Mouse (Mus musculus) urinary bladder, adult 2 months (tissue): ENCODE data around the gene 1110008P14Rik. TPM values are rescaled to one million over a fixed set of nuclear protein-coding genes. Genes with fewer than 3 reads are reported as not detected.

Experiments
- DNase-seq: peaks from one replicate; pipeline ENCODE4 v3.0.0; 2022; ENCODE audit warnings: low spot score
- polyA plus RNA-seq: library from polyadenylated mRNA; depleted of rRNA; stranded (reverse); fragments of >200 nt; gene quantifications from 2 replicates; pipeline ENCODE4 v1.2.3, GENCODE M21; 2012; rRNA removed

The 1110008P14Rik gene
- polyA plus RNA-seq, 1 experiment = 129 TPM

DNA sequence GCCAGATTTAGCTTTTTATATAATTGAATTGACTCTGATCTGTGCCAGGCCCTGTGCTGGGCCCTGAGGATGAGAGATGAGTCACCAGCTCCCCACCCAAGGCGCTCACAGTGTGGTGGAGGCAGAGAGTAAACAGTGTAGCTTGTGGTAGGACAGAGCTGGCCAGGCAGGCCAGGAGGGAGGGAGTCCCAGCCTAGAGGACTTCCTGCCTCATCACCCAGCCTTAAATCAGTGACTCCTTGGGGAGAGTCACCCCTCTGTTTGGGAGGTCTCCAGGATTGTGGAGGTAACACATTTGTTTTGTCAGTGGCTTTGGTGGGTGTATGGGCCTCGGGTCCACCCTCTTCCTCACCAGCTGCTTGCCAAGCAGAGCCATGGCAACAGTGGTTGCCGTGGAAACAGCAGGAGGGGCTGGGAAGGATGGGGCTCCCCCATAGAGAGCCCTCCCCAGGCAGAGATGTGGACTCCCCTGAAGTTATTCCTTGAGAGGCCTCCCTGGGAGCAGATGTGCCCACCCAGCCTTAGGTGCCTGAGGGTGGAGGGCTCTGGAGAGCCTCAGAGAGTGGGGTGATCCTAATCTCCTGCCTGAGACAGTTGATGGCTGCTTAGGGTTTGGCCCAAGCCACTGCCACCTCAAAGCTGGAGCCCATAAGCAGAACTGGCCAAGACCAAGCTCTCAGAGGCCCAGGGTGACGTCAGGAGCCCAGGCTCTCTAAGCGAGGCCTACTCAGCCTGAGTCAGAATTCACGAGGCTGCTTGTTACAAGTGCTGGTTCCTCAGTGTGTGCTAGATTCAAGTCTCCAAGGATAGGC is 39.0 kb downstream of the 1110008P14Rik start:
- DNase-seq = no peak

DNA sequence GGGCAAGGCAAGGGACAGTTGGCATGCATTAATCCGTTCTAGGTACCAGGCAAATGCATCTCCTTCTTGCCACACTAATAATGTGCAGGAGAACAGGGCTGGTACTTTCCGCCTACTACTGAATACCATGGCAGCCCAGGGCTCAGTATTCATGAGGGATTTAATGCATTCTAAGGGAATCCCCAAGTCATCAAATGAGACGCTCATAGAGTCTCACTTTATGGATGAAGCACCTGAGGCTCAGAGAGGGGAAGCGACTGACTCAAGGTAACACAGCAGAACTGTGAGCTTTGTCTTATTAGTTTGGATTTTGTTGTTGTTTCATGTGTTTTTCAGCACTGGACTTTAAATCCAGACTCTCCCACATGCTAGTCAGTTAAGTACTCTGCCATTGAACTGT is 39.7 kb downstream of the 1110008P14Rik start:
- DNase-seq = no peak

DNA sequence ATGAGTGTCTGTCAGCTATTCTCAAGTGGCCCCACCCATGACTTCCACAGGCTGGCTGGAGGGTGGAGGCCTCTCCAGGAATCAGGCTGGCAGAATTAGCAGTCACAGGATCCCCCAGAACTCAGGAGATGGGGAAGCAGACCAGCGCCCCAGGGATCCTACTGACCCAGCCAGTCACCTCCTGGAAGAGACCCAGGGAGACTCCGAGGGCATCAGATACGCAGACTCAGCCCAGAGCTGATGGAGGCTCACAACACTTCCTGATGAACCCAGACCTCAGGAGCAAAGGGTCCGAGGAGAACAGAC is 40.2 kb downstream of the 1110008P14Rik start:
- no peak for DNase-seq

DNA sequence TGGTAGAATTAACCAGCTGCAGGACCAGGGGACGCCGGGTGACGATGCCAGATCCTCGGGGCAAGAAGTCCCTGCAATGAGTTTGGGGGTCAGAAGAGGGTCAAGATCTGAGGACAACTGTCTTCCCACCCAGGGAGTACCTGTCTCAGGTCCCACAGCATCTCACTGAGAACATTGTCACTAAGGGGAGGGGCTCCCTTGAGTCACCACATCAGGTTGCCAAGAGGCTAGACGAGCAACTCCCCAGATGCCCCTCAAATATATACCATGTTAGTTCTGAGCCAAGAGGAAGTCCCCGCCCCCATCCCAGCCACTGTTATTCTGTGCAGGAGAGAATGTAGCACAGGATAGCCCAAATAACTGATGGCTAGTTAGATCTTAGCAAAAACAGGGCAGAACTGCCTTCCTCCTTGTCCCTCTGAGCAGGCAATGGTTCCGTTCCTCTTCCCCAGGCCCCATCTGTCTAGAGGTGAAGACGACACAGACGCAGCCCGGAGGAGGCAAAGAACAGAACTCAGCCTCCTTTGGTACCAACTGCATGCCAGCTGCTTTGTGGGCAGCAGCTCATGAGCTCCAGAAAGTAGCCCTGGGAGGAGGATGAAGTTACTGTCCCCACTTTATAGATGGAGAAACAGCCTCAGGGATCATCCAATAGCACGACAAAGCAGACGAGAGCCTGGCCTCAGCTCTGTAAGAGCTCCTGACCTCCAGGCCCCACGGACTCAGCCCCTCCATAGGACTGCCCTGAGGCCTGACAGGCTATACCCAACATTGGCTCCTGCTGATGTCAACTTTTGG is 40.7 kb downstream of the 1110008P14Rik start:
- no peak for DNase-seq

- DNase-seq = no peak
Measured at GRCm38 (mm10) chr2:32339912-32340642, 41.7 kb downstream of the 1110008P14Rik start.

- DNase-seq = no peak
Measured at GRCm38 (mm10) chr2:32335888-32336287, 45.9 kb downstream of the 1110008P14Rik start.

DNA sequence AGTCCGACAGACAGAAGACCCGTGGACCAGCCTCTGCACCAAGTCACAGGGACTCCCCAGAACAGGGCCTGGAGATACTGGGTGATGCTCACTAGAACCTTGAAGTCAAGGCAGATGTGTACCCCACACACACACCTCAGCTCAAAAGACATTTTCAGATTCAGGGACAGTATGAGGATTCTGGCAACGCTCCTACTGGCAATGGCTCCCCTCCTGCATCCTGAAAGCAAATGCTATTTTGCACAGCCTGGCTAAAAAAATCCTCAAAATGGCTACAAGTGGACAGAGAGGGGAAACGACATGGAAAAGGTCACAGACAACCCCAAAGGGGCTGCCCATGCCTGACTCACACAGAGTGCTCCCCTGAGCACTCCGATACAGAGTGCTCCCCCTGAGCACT is 49.6 kb downstream of the 1110008P14Rik start:
- no peak for DNase-seq

- DNase-seq = no peak
Measured at GRCm38 (mm10) chr2:32329531-32329930, 52.2 kb downstream of the 1110008P14Rik start.

- DNase-seq = no peak
Measured at GRCm38 (mm10) chr2:32328911-32329460, 52.8 kb downstream of the 1110008P14Rik start.

DNA sequence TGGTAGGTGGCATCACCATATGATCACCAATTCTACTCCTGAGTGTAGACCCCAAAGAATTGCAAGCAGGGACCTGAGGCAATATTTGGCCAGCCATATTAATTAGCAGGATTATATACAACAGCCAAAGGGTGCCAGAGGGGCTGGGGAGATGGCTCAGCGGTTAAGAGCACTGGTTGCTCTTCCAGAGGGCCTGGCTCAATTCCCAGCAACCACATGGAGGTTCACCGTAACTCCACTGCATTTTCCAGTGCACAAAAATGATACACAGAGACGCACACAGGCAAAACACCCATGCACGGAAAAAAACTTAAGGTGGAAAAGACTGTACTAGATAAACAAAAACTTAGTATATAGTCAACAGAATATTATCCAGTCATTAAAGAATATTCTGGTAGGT is 54.5 kb downstream of the 1110008P14Rik start:
- DNase-seq = no peak

Other genes starting within 250 kb of the 1110008P14Rik start
- 34.1 and 53.6 TPM in 2 replicates for gene Prrc2b, start 230.9 kb downstream of the 1110008P14Rik start, polyA plus RNA-seq
- gene Pomt1, start 145.3 kb downstream of the 1110008P14Rik start, polyA plus RNA-seq = 14.8 and 16.3 TPM in 2 replicates
- gene Uck1, start 121.8 kb downstream of the 1110008P14Rik start, polyA plus RNA-seq = 54.3 and 70.5 TPM in 2 replicates
- 50.8 and 55.4 TPM in 2 replicates for gene Golga2, start 94.6 kb downstream of the 1110008P14Rik start, polyA plus RNA-seq
- 248 TPM in 2 replicates for gene Swi5, start 93.9 kb downstream of the 1110008P14Rik start, polyA plus RNA-seq
- 120 and 125 TPM in 2 replicates for gene Ciz1, start 29.6 kb downstream of the 1110008P14Rik start, polyA plus RNA-seq
- gene Dnm1, start 28.6 kb downstream of the 1110008P14Rik start, polyA plus RNA-seq = 99.6 and 113 TPM in 2 replicates
- gene Lcn2, start 6.3 kb upstream of the 1110008P14Rik start, polyA plus RNA-seq = 3.0 and 3.2 TPM in 2 replicates
- 26.0 and 32.5 TPM in 2 replicates for gene Ptges2, start 14.0 kb upstream of the 1110008P14Rik start, polyA plus RNA-seq
- 4.5 and 4.7 TPM in 2 replicates for gene Naif1, start 68.5 kb upstream of the 1110008P14Rik start, polyA plus RNA-seq
- 14.7 and 18.8 TPM in 2 replicates for gene Slc25a25, start 69.5 kb upstream of the 1110008P14Rik start, polyA plus RNA-seq
- 17.1 and 25.9 TPM in 2 replicates for gene Fam102a, start 153.4 kb upstream of the 1110008P14Rik start, polyA plus RNA-seq
- 88.5 and 117 TPM in 2 replicates for gene Dpm2, start 188.9 kb upstream of the 1110008P14Rik start, polyA plus RNA-seq
- gene Pip5kl1, start 192.9 kb upstream of the 1110008P14Rik start, polyA plus RNA-seq = 0.08 TPM in 1 of 2 replicates, not detected in the other
- 0.07 TPM in 1 of 2 replicates, not detected in the other for gene 9430097D07Rik, start 193.7 kb upstream of the 1110008P14Rik start, polyA plus RNA-seq
- gene St6galnac4, start 205.2 kb upstream of the 1110008P14Rik start, polyA plus RNA-seq = 13.3 and 16.1 TPM in 2 replicates
- 20.8 and 33.1 TPM in 2 replicates for gene St6galnac6, start 217.8 kb upstream of the 1110008P14Rik start, polyA plus RNA-seq
- gene Ak1, start 239.8 kb upstream of the 1110008P14Rik start, polyA plus RNA-seq = 43.8 and 59.1 TPM in 2 replicates